Mouse (Mus musculus): ENCODE measurements around the gene Bms1. TPM values are rescaled to one million over a fixed set of nuclear protein-coding genes. Genes with fewer than 3 reads are reported as not detected.

Bms1 gene
- total and polyA plus RNA-seq, 3 experiments, result 3.9 to 22.4 (median 19.3) TPM

- Histone ChIP-seq H3K79me2 (replicated peaks; ENCODE audit: control insufficient read depth, insufficient read depth, low read length) (no peaks in the 10 kb centered on the region), H3K27ac (no peak overlapping the region), H3K4me3 (no peak overlapping the region), H3K27me3 (ENCODE audit: control insufficient read depth, insufficient read depth, low read length) (no peaks in the 10 kb centered on the region), H3K4me1 (ENCODE audit: control insufficient read depth, insufficient read depth, low read length) (no peaks in the 10 kb centered on the region), H3K9ac (ENCODE audit: low read depth, low read length) (no peak overlapping the region), H3K36me3 (ENCODE audit: control insufficient read depth, insufficient read depth, low read length) (no peaks in the 10 kb centered on the region)
- WGBS, result 86% methylated on average over 4 of the region's 4 CpGs
- DNase-seq, result no peak
- no peak for TF ChIP-seq POLR2A (IDR thresholded peaks at IDR 0.05; ENCODE audit: insufficient read depth, low read depth, low read length)
- no peak for TF ChIP-seq CTCF (IDR thresholded peaks at IDR 0.05)
- intact Hi-C loops (cut with DNase I), result no loop called here
These were observed 12.2 kb upstream of the Bms1 start for GRCm38 (mm10) chr6:118431502-118431901.

GRCm38 (mm10) chr6:118426666-118427065 is 7.4 kb upstream of the Bms1 start:
- Histone ChIP-seq H3K36me3 (ENCODE audit: control insufficient read depth, insufficient read depth, low read length) (no peaks in the 10 kb centered on the region), H3K9ac (ENCODE audit: low read depth, low read length) (no peak overlapping the region), H3K79me2 (replicated peaks; ENCODE audit: control insufficient read depth, insufficient read depth, low read length) (no peaks in the 10 kb centered on the region), H3K4me1 (ENCODE audit: control insufficient read depth, insufficient read depth, low read length) (no peaks in the 10 kb centered on the region), H3K4me3 (no peak overlapping the region), H3K27me3 (ENCODE audit: control insufficient read depth, insufficient read depth, low read length) (no peaks in the 10 kb centered on the region), H3K27ac (no peak overlapping the region)
- TF ChIP-seq POLR2A (IDR thresholded peaks at IDR 0.05; ENCODE audit: insufficient read depth, low read depth, low read length) (no peak), CTCF (IDR thresholded peaks at IDR 0.05) (no peak), EP300 (IDR thresholded peaks at IDR 0.05; ENCODE audit: insufficient read depth, low read depth, low read length) (no peak)
- no peak for DNase-seq
- intact Hi-C loops (cut with DNase I), result no loop called here
- WGBS, result 79% methylated on average over 1 of the region's 1 CpGs

GRCm38 (mm10) chr6:118410428-118410827 is 8.8 kb downstream of the Bms1 start:
- Histone ChIP-seq H3K79me2 (replicated peaks; ENCODE audit: control insufficient read depth, insufficient read depth, low read length) (peaks cover 2% of the 10 kb centered on the region; the same call in 1 of the 2 replicates), H3K27me3 (ENCODE audit: control insufficient read depth, insufficient read depth, low read length) (no peaks in the 10 kb centered on the region), H3K9ac (ENCODE audit: low read depth, low read length) (no peak overlapping the region), H3K4me3 (no peak overlapping the region), H3K4me1 (ENCODE audit: control insufficient read depth, insufficient read depth, low read length) (no peaks in the 10 kb centered on the region), H3K27ac (no peak overlapping the region), H3K36me3 (ENCODE audit: control insufficient read depth, insufficient read depth, low read length) (peaks cover 3% of the 10 kb centered on the region; the same call in 1 of the 2 replicates)
- no peak for DNase-seq
- TF ChIP-seq CTCF (IDR thresholded peaks at IDR 0.05) (no peak), POLR2A (IDR thresholded peaks at IDR 0.05; ENCODE audit: insufficient read depth, low read depth, low read length) (no peak), EP300 (IDR thresholded peaks at IDR 0.05; ENCODE audit: insufficient read depth, low read depth, low read length) (no peak)
- WGBS, result 97% methylated on average over 1 of the region's 1 CpGs
- intact Hi-C loops (cut with DNase I), result no loop called here

GRCm38 (mm10) chr6:118408510-118408909 is 10.8 kb downstream of the Bms1 start:
- no peaks in the 10 kb centered on the region for H3K27me3 ChIP-seq (ENCODE audit: control insufficient read depth, insufficient read depth, low read length)
- intact Hi-C loops (cut with DNase I), result no loop called here
- no peak overlapping the region for H3K4me3 ChIP-seq
- no peak for TF ChIP-seq CTCF (IDR thresholded peaks at IDR 0.05)
- TF ChIP-seq EP300 (IDR thresholded peaks at IDR 0.05; ENCODE audit: insufficient read depth, low read depth, low read length), result no peak
- TF ChIP-seq POLR2A (IDR thresholded peaks at IDR 0.05; ENCODE audit: insufficient read depth, low read depth, low read length), result no peak
- no peaks in the 10 kb centered on the region for H3K4me1 ChIP-seq (ENCODE audit: control insufficient read depth, insufficient read depth, low read length)
- 94% methylated on average over 5 of the region's 5 CpGs for WGBS
- no peak for DNase-seq
- H3K9ac ChIP-seq (ENCODE audit: low read depth, low read length), result no peak overlapping the region
- H3K79me2 ChIP-seq (replicated peaks; ENCODE audit: control insufficient read depth, insufficient read depth, low read length), result peaks cover 2% of the 10 kb centered on the region; the same call in 1 of the 2 replicates
- H3K36me3 ChIP-seq (ENCODE audit: control insufficient read depth, insufficient read depth, low read length), result peaks cover 3% of the 10 kb centered on the region; the same call in 1 of the 2 replicates
- H3K27ac ChIP-seq, result no peak overlapping the region

GRCm38 (mm10) chr6:118406421-118406820 is 12.9 kb downstream of the Bms1 start:
- H3K27me3 ChIP-seq (ENCODE audit: control insufficient read depth, insufficient read depth, low read length), result no peaks in the 10 kb centered on the region
- no peak overlapping the region for H3K27ac ChIP-seq
- H3K79me2 ChIP-seq (replicated peaks; ENCODE audit: control insufficient read depth, insufficient read depth, low read length), result no peaks in the 10 kb centered on the region
- H3K9ac ChIP-seq (ENCODE audit: low read depth, low read length), result no peak overlapping the region
- no peak for TF ChIP-seq POLR2A (IDR thresholded peaks at IDR 0.05; ENCODE audit: insufficient read depth, low read depth, low read length)
- no peak for TF ChIP-seq CTCF (IDR thresholded peaks at IDR 0.05)
- TF ChIP-seq EP300 (IDR thresholded peaks at IDR 0.05; ENCODE audit: insufficient read depth, low read depth, low read length), result no peak
- intact Hi-C loops (cut with DNase I), result no loop called here
- no peak overlapping the region for H3K4me3 ChIP-seq
- H3K36me3 ChIP-seq (ENCODE audit: control insufficient read depth, insufficient read depth, low read length), result peaks cover 7% of the 10 kb centered on the region
- H3K4me1 ChIP-seq (ENCODE audit: control insufficient read depth, insufficient read depth, low read length), result no peaks in the 10 kb centered on the region
- no peak for DNase-seq
- WGBS, result 52% methylated on average over 4 of the region's 4 CpGs

- Histone ChIP-seq H3K4me3 (no peak overlapping the region), H3K27me3 (ENCODE audit: control insufficient read depth, insufficient read depth, low read length) (no peaks in the 10 kb centered on the region), H3K4me1 (ENCODE audit: control insufficient read depth, insufficient read depth, low read length) (no peaks in the 10 kb centered on the region), H3K79me2 (replicated peaks; ENCODE audit: control insufficient read depth, insufficient read depth, low read length) (no peaks in the 10 kb centered on the region), H3K27ac (no peak overlapping the region), H3K9ac (ENCODE audit: low read depth, low read length) (no peak overlapping the region), H3K36me3 (ENCODE audit: control insufficient read depth, insufficient read depth, low read length) (peaks cover 4% of the 10 kb centered on the region)
- intact Hi-C loops (cut with DNase I), result no loop called here
- DNase-seq, result no peak
- no peak for TF ChIP-seq EP300 (IDR thresholded peaks at IDR 0.05; ENCODE audit: insufficient read depth, low read depth, low read length)
- no peak for TF ChIP-seq CTCF (IDR thresholded peaks at IDR 0.05)
- TF ChIP-seq POLR2A (IDR thresholded peaks at IDR 0.05; ENCODE audit: insufficient read depth, low read depth, low read length), result no peak
These were observed 28.5 kb downstream of the Bms1 start for GRCm38 (mm10) chr6:118390746-118391145.

Measured in heart, adult 2 months (tissue).